9 mouse cellular contexts compared by ENCODE assay signal in the genomic region with DNA sequence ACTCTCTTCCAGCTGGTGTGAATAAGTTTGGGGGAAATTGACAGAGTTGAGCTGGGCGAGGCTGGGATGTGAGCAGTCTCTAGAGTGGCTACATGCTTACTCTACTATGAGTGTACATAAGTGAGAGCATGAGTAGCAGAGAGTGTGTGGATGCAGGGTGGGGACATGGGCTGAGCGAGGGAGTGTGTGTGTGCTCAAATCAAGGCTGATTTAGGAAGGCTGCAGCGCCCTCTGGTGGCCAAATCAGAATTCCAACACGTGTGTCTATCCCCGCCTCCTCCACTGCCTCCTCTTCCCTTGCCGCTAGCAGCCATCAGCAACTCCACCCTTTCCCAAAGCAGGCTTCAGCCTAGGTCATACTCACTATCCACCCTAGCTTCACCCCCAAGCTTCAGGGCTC. TPM values are rescaled to one million over a fixed set of nuclear protein-coding genes. Genes with fewer than 3 reads are reported as not detected.
DNase-seq lines count a peak whose midpoint lies in the region; ATAC-seq and TF ChIP-seq lines count a peak whose summit lies in the region.
"Had no signal": no experiment of that assay in that cellular context is flagged by ENCODE, and none has a peak within 500 bp of the region (broad histone marks: within the 10 kb centered on the region; RNA-seq: fewer than 3 reads in every experiment).

No protein-coding gene starts in this region.

- no peak overlapping the region for H3K27ac ChIP-seq in heart, postnatal 0 days (ENCODE audit: low read depth)
- H3K27ac ChIP-seq in liver, embryonic 14.5 days: no peak overlapping the region
- no peak overlapping the region for H3K27ac ChIP-seq in neural tube, embryonic 13.5 days (replicated peaks)

- peaks cover 37% of the 10 kb centered on the region for H3K27me3 ChIP-seq in heart, postnatal 0 days (ENCODE audit: control insufficient read depth, insufficient read depth, low read length)
- peaks cover 1% of the 10 kb centered on the region; the same call in 1 of the 2 replicates for H3K27me3 ChIP-seq in liver, embryonic 14.5 days (ENCODE audit: control insufficient read depth, insufficient read depth, low read length)
- peaks cover 38% of the 10 kb centered on the region for H3K27me3 ChIP-seq in neural tube, embryonic 13.5 days

- no peaks in the 10 kb centered on the region for H3K9me3 ChIP-seq in heart, postnatal 0 days (replicated peaks; ENCODE audit: control insufficient read depth, low read length)
- no peaks in the 10 kb centered on the region for H3K9me3 ChIP-seq in liver, embryonic 14.5 days (ENCODE audit: control insufficient read depth, low read length)
- H3K9me3 ChIP-seq in neural tube, embryonic 13.5 days: no peaks in the 10 kb centered on the region

- no peaks in the 10 kb centered on the region for H3K36me3 ChIP-seq in heart, postnatal 0 days (replicated peaks; ENCODE audit: control insufficient read depth, insufficient read depth, low read length)
- H3K36me3 ChIP-seq in liver, embryonic 14.5 days (replicated peaks; ENCODE audit: control insufficient read depth, insufficient read depth, low read depth): no peaks in the 10 kb centered on the region
- H3K36me3 ChIP-seq in neural tube, embryonic 13.5 days: no peaks in the 10 kb centered on the region

- DNase-seq in A20 (ENCODE audit: low read depth, low spot score): peak; percentile 78
- peak; percentile 68 for DNase-seq in adrenal gland, adult 2 months
- DNase-seq in embryo, embryonic 9.5 days (ENCODE audit: extremely low spot score): peak; percentile 81
- peak; percentile 80 for DNase-seq in heart, postnatal 0 days (ENCODE audit: low spot score)
- peak; percentile 58 to 90 for DNase-seq in kidney, postnatal 36 days
- peak; percentile 36 to 45 (median 44) for DNase-seq in liver, embryonic 14.5 days (ENCODE audit: low read depth in 3 of 3, low spot score in 3 of 3)
- peak; percentile 68 for DNase-seq in testis, postnatal 14 days (ENCODE audit: low spot score)

- H3K4me1 ChIP-seq in heart, postnatal 0 days (ENCODE audit: control insufficient read depth, insufficient read depth): no peaks in the 10 kb centered on the region
- peaks cover 0 to 1% of the 10 kb centered on the region in 2 experiments; a peak in 1 of 4 replicates for H3K4me1 ChIP-seq in liver, embryonic 14.5 days (replicated peaks; ENCODE audit: control insufficient read depth in 2 of 2, insufficient read depth in 2 of 2, low read length in 1 of 2)
- peaks cover 2% of the 10 kb centered on the region for H3K4me1 ChIP-seq in neural tube, embryonic 13.5 days (replicated peaks)

- peak; percentile 82 for TF ChIP-seq CTCF in heart, postnatal 0 days (IDR thresholded peaks at IDR 0.05; ENCODE audit: low read depth)
- TF ChIP-seq CTCF in liver, embryonic 14.5 days (IDR thresholded peaks at IDR 0.05; ENCODE audit: low read depth): peak; percentile 91

- ATAC-seq in heart, postnatal 0 days (ENCODE audit: insufficient read depth, low read depth): peak; percentile 80
- no peak; the same call in 1 of the 2 replicates for ATAC-seq in liver, embryonic 14.5 days (ENCODE audit: insufficient read depth)
- peak; percentile 66 for ATAC-seq in neural tube, embryonic 13.5 days (ENCODE audit: low read depth)

- no peak overlapping the region for H3K4me3 ChIP-seq in heart, postnatal 0 days (ENCODE audit: low read depth, low read length)
- no peak overlapping the region for H3K4me3 ChIP-seq in liver, embryonic 14.5 days (ENCODE audit: insufficient read depth in 1 of 2, low read depth in 2 of 2, low read length in 2 of 2)
- no peak overlapping the region for H3K4me3 ChIP-seq in neural tube, embryonic 13.5 days

- TF ChIP-seq EP300 in heart, postnatal 0 days (IDR thresholded peaks at IDR 0.05; ENCODE audit: low read depth): no peak
- no peak for TF ChIP-seq EP300 in liver, embryonic 14.5 days (IDR thresholded peaks at IDR 0.05; ENCODE audit: low read depth)

- 5% methylated on average over 6 of the region's 6 CpGs for WGBS in heart, postnatal 0 days
- 10% methylated on average over 6 of the region's 6 CpGs for WGBS in liver, embryonic 14.5 days (ENCODE audit: insufficient replicate concordance)
- WGBS in neural tube, embryonic 13.5 days: 4% methylated on average over 6 of the region's 6 CpGs

- H3K4me2 ChIP-seq in heart, postnatal 0 days (ENCODE audit: low read depth, low read length): no peak overlapping the region
- no peak overlapping the region for H3K4me2 ChIP-seq in liver, embryonic 14.5 days (ENCODE audit: low read depth)
- no peak overlapping the region for H3K4me2 ChIP-seq in neural tube, embryonic 13.5 days

- no peak overlapping the region for H3K9ac ChIP-seq in heart, postnatal 0 days (replicated peaks; ENCODE audit: low read depth, low read length)
- no peak overlapping the region for H3K9ac ChIP-seq in liver, embryonic 14.5 days (replicated peaks)
- no peak overlapping the region for H3K9ac ChIP-seq in neural tube, embryonic 13.5 days

RNA-seq across cellular contexts. Expression of gene Gjb3, which starts 5.9 kb away (rescaled TPM):
- under 1 TPM in 1 of 2 experiments, not detected in 1; 0.24 TPM for total RNA-seq in adrenal gland, adult 2 months (2021)
- polyA plus RNA-seq in adrenal gland, adult 2 months (2012; rRNA removed): 0.08 TPM in 1 of 2 replicates, not detected in the other
- not detected in 2 replicates for total RNA-seq in heart, postnatal 0 days (2014; rRNA removed; ENCODE audit: low replicate concordance)
- 0.16 and 0.18 TPM in 2 replicates for polyA plus RNA-seq in heart, postnatal 0 days (2015; fragmentation: Nextera tagmentation; extraction: Ambion mirVana)
- polyA plus RNA-seq in liver, embryonic 14.5 days (2012; rRNA removed): 0.03 and 0.06 TPM in 2 replicates
- polyA plus RNA-seq in liver, embryonic 14.5 days (2014; fragmentation: Nextera tagmentation; extraction: Ambion mirVana): 0.14 TPM in 1 of 2 replicates, not detected in the other
- polyA plus RNA-seq in neural tube, embryonic 13.5 days (2015; fragmentation: Nextera tagmentation; extraction: Ambion mirVana): not detected in 2 replicates
- total RNA-seq: gastrocnemius, adult 8-10 months had no signal

RNA-seq across cellular contexts. Expression of gene Gja4, which starts 10.9 kb away (rescaled TPM):
- 1 to 10 TPM; 2.7 to 6.7 TPM for total RNA-seq in adrenal gland, adult 2 months (2021)
- polyA plus RNA-seq in adrenal gland, adult 2 months (2012; rRNA removed): 15.9 and 16.0 TPM in 2 replicates
- total RNA-seq in heart, postnatal 0 days (2014; rRNA removed; ENCODE audit: low replicate concordance): 38.4 and 45.0 TPM in 2 replicates
- 20.7 and 23.4 TPM in 2 replicates for polyA plus RNA-seq in heart, postnatal 0 days (2015; fragmentation: Nextera tagmentation; extraction: Ambion mirVana)
- 2.2 and 2.4 TPM in 2 replicates for polyA plus RNA-seq in liver, embryonic 14.5 days (2012; rRNA removed)
- 2.1 and 2.8 TPM in 2 replicates for polyA plus RNA-seq in liver, embryonic 14.5 days (2014; fragmentation: Nextera tagmentation; extraction: Ambion mirVana)
- polyA plus RNA-seq in neural tube, embryonic 13.5 days (2015; fragmentation: Nextera tagmentation; extraction: Ambion mirVana): 18.4 and 22.9 TPM in 2 replicates

RNA-seq across cellular contexts. Expression of gene Gjb4, which starts 29.1 kb away (rescaled TPM):
- total RNA-seq in adrenal gland, adult 2 months (2021): not detected
- 0.11 TPM in 1 of 2 replicates, not detected in the other for polyA plus RNA-seq in adrenal gland, adult 2 months (2012; rRNA removed)
- total RNA-seq in heart, postnatal 0 days (2014; rRNA removed; ENCODE audit: low replicate concordance): not detected in 2 replicates
- polyA plus RNA-seq in heart, postnatal 0 days (2015; fragmentation: Nextera tagmentation; extraction: Ambion mirVana): not detected in 2 replicates
- not detected in 2 replicates for polyA plus RNA-seq in liver, embryonic 14.5 days (2012; rRNA removed)
- not detected in 2 replicates for polyA plus RNA-seq in liver, embryonic 14.5 days (2014; fragmentation: Nextera tagmentation; extraction: Ambion mirVana)
- polyA plus RNA-seq in neural tube, embryonic 13.5 days (2015; fragmentation: Nextera tagmentation; extraction: Ambion mirVana): not detected in 2 replicates
- total RNA-seq: gastrocnemius, adult 8-10 months had no signal

RNA-seq across cellular contexts. Expression of gene Gjb5, which starts 33.2 kb away (rescaled TPM):
- total RNA-seq in adrenal gland, adult 2 months (2021): under 1 TPM; 0.17 to 0.73 TPM
- 0.27 and 0.34 TPM in 2 replicates for polyA plus RNA-seq in adrenal gland, adult 2 months (2012; rRNA removed)
- total RNA-seq in heart, postnatal 0 days (2014; rRNA removed; ENCODE audit: low replicate concordance): 1.7 and 2.7 TPM in 2 replicates
- polyA plus RNA-seq in heart, postnatal 0 days (2015; fragmentation: Nextera tagmentation; extraction: Ambion mirVana): 0.51 and 0.63 TPM in 2 replicates
- 0.01 TPM in 1 of 2 replicates, not detected in the other for polyA plus RNA-seq in liver, embryonic 14.5 days (2012; rRNA removed)
- polyA plus RNA-seq in liver, embryonic 14.5 days (2014; fragmentation: Nextera tagmentation; extraction: Ambion mirVana): not detected in 2 replicates
- 0.22 and 0.45 TPM in 2 replicates for polyA plus RNA-seq in neural tube, embryonic 13.5 days (2015; fragmentation: Nextera tagmentation; extraction: Ambion mirVana)
- total RNA-seq: gastrocnemius, adult 8-10 months had no signal
